Mouse (Mus musculus) CH12.LX (cell line): ENCODE data around the gene D11Wsu47e. TPM values are rescaled to one million over a fixed set of nuclear protein-coding genes. Genes with fewer than 3 reads are reported as not detected.

Source experiments
- DNase-seq: peaks from one replicate; pipeline ENCODE4 v3.0.0-alpha.2; 2013; ENCODE audit errors: extremely low read depth
- H3K27ac ChIP-seq: 2 replicates; pipeline ENCODE4 v1.5.1; 2012; ENCODE audit warnings: low read depth, mild to moderate bottlenecking, control low read depth, moderate library complexity; ENCODE audit not compliant: insufficient read depth
- H3K27me3 ChIP-seq: replicated peaks from 2 replicates; pipeline ENCODE3; 2012; ENCODE audit warnings: inconsistent platforms
- H3K36me3 ChIP-seq, 2 experiments: replicated peaks in 1 of 2; 2 replicates each; pipeline versions ENCODE3 to v1.6.1; 2012; ENCODE audit warnings: inconsistent platforms in 1 of 2, low read length in 1 of 2, mild to moderate bottlenecking in 1 of 2, mixed read lengths in 1 of 2, moderate library complexity in 1 of 2; ENCODE audit not compliant: control insufficient read depth in 1 of 2, insufficient read depth in 1 of 2
- H3K4me1 ChIP-seq, 2 experiments: 2 replicates each; pipeline ENCODE4 v1.6.1; 2012; ENCODE audit warnings: inconsistent platforms in 1 of 2, moderate library complexity in 1 of 2; ENCODE audit not compliant: insufficient read depth in 2 of 2, control insufficient read depth in 1 of 2
- H3K4me2 ChIP-seq: 2 replicates; pipeline ENCODE4 v1.6.1; 2012; ENCODE audit warnings: low read depth, mild to moderate bottlenecking, control low read depth; ENCODE audit not compliant: poor library complexity, insufficient read depth, severe bottlenecking
- H3K4me3 ChIP-seq, 3 experiments: fragments of 150-350 bp in 1 of 3; sonication (generic) in 1 of 3; replicated peaks in 1 of 3; 2 replicates each; pipeline versions ENCODE3 to v1.5.1; 2011 to 2012; ENCODE audit warnings: low read depth in 2 of 3, low read length in 2 of 3, mild to moderate bottlenecking in 2 of 3, moderate library complexity in 2 of 3, control low read depth in 1 of 3, improper control_type of control experiment in 1 of 3, inconsistent platforms in 1 of 3, mixed read lengths in 1 of 3; ENCODE audit not compliant: poor library complexity in 1 of 3
- H3K79me2 ChIP-seq: replicated peaks from 2 replicates; pipeline ENCODE4 v1.6.1; 2012; ENCODE audit warnings: mild to moderate bottlenecking, moderate library complexity; ENCODE audit not compliant: control insufficient read depth, poor library complexity, insufficient read depth, severe bottlenecking; ENCODE audit errors: extremely low read depth
- H3K9ac ChIP-seq: 2 replicates; pipeline ENCODE4 v1.6.1; 2012; ENCODE audit warnings: low read depth, mild to moderate bottlenecking, control low read depth, moderate library complexity; ENCODE audit not compliant: insufficient read depth
- H3K9me3 ChIP-seq: replicated peaks from 2 replicates; pipeline ENCODE3; 2012; ENCODE audit warnings: low read length, inconsistent platforms, mixed read lengths
- CTCF ChIP-seq, 2 experiments: IDR thresholded peaks in 1 of 2; conservative IDR thresholded peaks in 1 of 2; 2 replicates each; pipeline ENCODE4 v1.5.1; 2011 to 2012; ENCODE audit warnings: low read depth in 2 of 2, low read length in 2 of 2, improper control_type of control experiment in 1 of 2, inconsistent platforms in 1 of 2, mild to moderate bottlenecking in 1 of 2, moderate library complexity in 1 of 2
- E2F4 ChIP-seq: IDR thresholded peaks from 2 replicates; pipeline ENCODE4 v1.6.1; 2011; ENCODE audit warnings: low read depth, low read length, improper control_type of control experiment; ENCODE audit not compliant: insufficient replicate concordance
- ELF1 ChIP-seq: IDR thresholded peaks from 2 replicates; pipeline ENCODE4 v1.6.1; 2014; ENCODE audit warnings: low read depth, mild to moderate bottlenecking, inconsistent platforms, low read length, improper control_type of control experiment
- HCFC1 ChIP-seq: IDR thresholded peaks from 2 replicates; pipeline ENCODE4 v1.6.1; 2012; ENCODE audit warnings: low read depth, mild to moderate bottlenecking, inconsistent platforms, low read length, improper control_type of control experiment
- IRF4 ChIP-seq: IDR thresholded peaks from 2 replicates; pipeline ENCODE4 v1.6.1; 2014; ENCODE audit warnings: low read depth, mild to moderate bottlenecking, inconsistent platforms, low read length, improper control_type of control experiment
- JUND ChIP-seq: conservative IDR thresholded peaks from 2 replicates; pipeline ENCODE4 v1.6.1; 2011; ENCODE audit warnings: low read depth, low read length, improper control_type of control experiment
- KAT2A ChIP-seq: IDR thresholded peaks from 2 replicates; pipeline ENCODE4 v1.6.1; 2012; ENCODE audit warnings: low read length, improper control_type of control experiment, inconsistent platforms; ENCODE audit not compliant: insufficient replicate concordance
- MAZ ChIP-seq: IDR thresholded peaks from 2 replicates; pipeline ENCODE4 v1.6.1; 2012; ENCODE audit warnings: low read depth, mild to moderate bottlenecking, inconsistent platforms, low read length, improper control_type of control experiment, moderate library complexity
- MYC ChIP-seq: IDR thresholded peaks from 2 replicates; pipeline ENCODE4 v1.6.1; 2011; ENCODE audit warnings: low read depth, mild to moderate bottlenecking, improper control_type of control experiment, low read length
- NRF1 ChIP-seq: IDR thresholded peaks from 2 replicates; pipeline ENCODE4 v1.6.1; 2014; ENCODE audit warnings: low read depth, mild to moderate bottlenecking, inconsistent platforms, low read length, improper control_type of control experiment, moderate library complexity
- PAX5 ChIP-seq: IDR thresholded peaks from 2 replicates; pipeline ENCODE4 v1.6.1; 2012; ENCODE audit warnings: low read length, inconsistent platforms, mixed read lengths
- POLR2A ChIP-seq: IDR thresholded peaks from 2 replicates; pipeline ENCODE4 v1.6.1; 2011; ENCODE audit warnings: low read depth, mild to moderate bottlenecking, improper control_type of control experiment, low read length
- POLR2AphosphoS2 ChIP-seq: IDR thresholded peaks from 2 replicates; pipeline ENCODE4 v1.6.1; 2011; ENCODE audit warnings: low read depth, low read length, improper control_type of control experiment
- RAD21 ChIP-seq: IDR thresholded peaks from 2 replicates; pipeline ENCODE4 v1.6.1; 2011; ENCODE audit warnings: low read depth, mild to moderate bottlenecking, low read length, improper control_type of control experiment, moderate library complexity
- SMC3 ChIP-seq: IDR thresholded peaks from 2 replicates; pipeline ENCODE4 v1.6.1; 2011; ENCODE audit warnings: low read depth, low read length, improper control_type of control experiment
- TBP ChIP-seq: conservative IDR thresholded peaks from 2 replicates; pipeline ENCODE4 v1.6.1; 2011; ENCODE audit warnings: low read depth, low read length, improper control_type of control experiment
- TCF12 ChIP-seq: IDR thresholded peaks from 2 replicates; pipeline ENCODE4 v1.6.1; 2014; ENCODE audit warnings: low read depth, mild to moderate bottlenecking, inconsistent platforms, low read length, improper control_type of control experiment
- USF1 ChIP-seq: IDR thresholded peaks from 2 replicates; pipeline ENCODE4 v1.6.1; 2014; ENCODE audit warnings: low read depth, mild to moderate bottlenecking, inconsistent platforms, low read length, improper control_type of control experiment
- USF2 ChIP-seq: conservative IDR thresholded peaks from 2 replicates; pipeline ENCODE4 v1.6.1; 2011; ENCODE audit warnings: low read depth, low read length, improper control_type of control experiment
- ZKSCAN1 ChIP-seq: IDR thresholded peaks from 2 replicates; pipeline ENCODE4 v1.6.1; 2012; ENCODE audit warnings: low read depth, inconsistent platforms, low read length, improper control_type of control experiment, borderline replicate concordance
- ZNF384 ChIP-seq: IDR thresholded peaks from 2 replicates; pipeline ENCODE4 v1.6.1; 2012; ENCODE audit warnings: low read depth, low read length, improper control_type of control experiment, inconsistent platforms
- dilution Hi-C: fragments of 300-500 bp; cut with MboI; formaldehyde crosslinking; loops from 2 replicates; pipeline ENCODE4 v1.14.3; 2020; ENCODE audit warnings: low sequenced_read_pairs; ENCODE audit not compliant: extremely low pct_unique_long_range_greater_than_20kb, extremely low pct_ligation_motif_present
- in situ Hi-C: fragments of 300-500 bp; cut with MboI; formaldehyde crosslinking; loops from 3 replicates; pipeline ENCODE4 v1.14.3; 2019; ENCODE audit warnings: low sequenced_read_pairs, low pct_ligation_motif_present, low pct_unique_long_range_greater_than_20kb, mixed read lengths
- polyA plus RNA-seq: library from polyadenylated mRNA; unstranded; fragments of >175 nt; gene quantifications from 2 replicates; pipeline ENCODE4 v1.2.1, GENCODE M21; 2012; ENCODE audit warnings: low read depth; ENCODE audit not compliant: insufficient read length
- total RNA-seq, 2 experiments: library from RNA; depleted of rRNA; stranded (reverse); fragments of 300-350 nt in 1 of 2; fragments of >200 nt in 1 of 2; gene quantifications; 2 replicates each; pipeline ENCODE4 v1.2.3; 2012 to 2014

Gene D11Wsu47e
- total and polyA plus RNA-seq, 3 experiments = 25.1 to 29.6 (median 26.2) TPM

- Histone ChIP-seq H3K4me3 (no peak overlapping the region), H3K79me2 (peaks cover 47% of the 10 kb centered on the region), H3K36me3 (peaks cover 23 to 46% of the 10 kb centered on the region in 2 experiments), H3K4me1 (peaks cover 8 to 50% of the 10 kb centered on the region in 2 experiments), H3K27me3 (no peaks in the 10 kb centered on the region), H3K9me3 (no peaks in the 10 kb centered on the region), H3K27ac (no peak overlapping the region), H3K4me2 (no peak overlapping the region), H3K9ac (no peak overlapping the region)
- TF ChIP-seq RAD21 = no peak
- no peak for TF ChIP-seq ZNF384
- no peak for TF ChIP-seq MAZ
- no peak for TF ChIP-seq HCFC1
- TF ChIP-seq PAX5 = no peak
- TF ChIP-seq TCF12 = no peak
- no peak for TF ChIP-seq E2F4
- TF ChIP-seq TBP = no peak
- no peak for TF ChIP-seq ZKSCAN1
- TF ChIP-seq ELF1 = no peak
- TF ChIP-seq IRF4 = no peak
- TF ChIP-seq SMC3 = no peak
- no peak for TF ChIP-seq CTCF (conservative IDR thresholded peaks at IDR 0.05 in 1 of 2, IDR thresholded peaks at IDR 0.05 in 1 of 2; ENCODE audit: low read depth in 2 of 2, low read length in 2 of 2)
- no peak for TF ChIP-seq USF2
- in situ Hi-C loops = no loop called here
- no peak for DNase-seq
- dilution Hi-C loops = no loop called here
These were observed 2.8 kb downstream of the D11Wsu47e start for GRCm38 (mm10) chr11:113687031-113687430.

GRCm38 (mm10) chr11:113690506-113690905, 6.3 kb downstream of the D11Wsu47e start:
- no peak overlapping the region for H3K4me3 ChIP-seq
- dilution Hi-C loops = no loop called here
- TF ChIP-seq POLR2A (no peak), NRF1 (no peak), RAD21 (no peak), TBP (no peak), USF2 (no peak), MYC (no peak), USF1 (no peak), SMC3 (no peak), JUND (no peak), ZNF384 (no peak), IRF4 (no peak), KAT2A (no peak), POLR2AphosphoS2 (no peak), ZKSCAN1 (no peak)
- TF ChIP-seq, all 38 proteins: peak for 0
- H3K27ac ChIP-seq = no peak overlapping the region
- peaks cover 20% of the 10 kb centered on the region for H3K79me2 ChIP-seq
- no peak for DNase-seq
- H3K4me1 ChIP-seq = peaks cover 8 to 58% of the 10 kb centered on the region in 2 experiments
- no peak overlapping the region for H3K9ac ChIP-seq
- H3K4me2 ChIP-seq = no peak overlapping the region
- peaks cover 3% of the 10 kb centered on the region for H3K9me3 ChIP-seq
- H3K36me3 ChIP-seq = peaks cover 49 to 79% of the 10 kb centered on the region in 2 experiments
- in situ Hi-C loops = no loop called here
- H3K27me3 ChIP-seq = no peaks in the 10 kb centered on the region
